Mouse (Mus musculus): ENCODE measurements around the gene Armcx2. TPM values are rescaled to one million over a fixed set of nuclear protein-coding genes. Genes with fewer than 3 reads are reported as not detected.

Armcx2 gene
- total RNA-seq (2012; rRNA removed) = 20.7 and 35.6 TPM in 2 replicates

- Histone ChIP-seq H3K4me1 (ENCODE audit: control insufficient read depth in 2 of 2, insufficient read depth in 2 of 2, low read length in 2 of 2, poor library complexity in 1 of 2) (no peaks in the 10 kb centered on the region), H3K4me3 (ENCODE audit: insufficient read depth in 1 of 2, low read depth in 1 of 2, low read length in 2 of 2, poor library complexity in 1 of 2, severe bottlenecking in 1 of 2) (peak within 1 kb of the TSS; percentile 69 to 72), H3K36me3 (ENCODE audit: control insufficient read depth, insufficient read depth, low read length, poor library complexity, severe bottlenecking) (peaks cover 3% of the 10 kb centered on the region; the same call in 1 of the 2 replicates), H3K9ac (ENCODE audit: insufficient read depth, low read depth, low read length, poor library complexity, severe bottlenecking) (peak within 1 kb of the TSS; percentile 72), H3K9me3 (ENCODE audit: control insufficient read depth, insufficient read depth, low read depth, low read length) (no peaks in the 10 kb centered on the region), H3K27ac (ENCODE audit: insufficient read depth, low read depth, low read length, poor library complexity, severe bottlenecking) (peak within 1 kb of the TSS; percentile 45; the same call in 1 of the 2 replicates)
- TF ChIP-seq ZC3H11A (IDR thresholded peaks at IDR 0.05; ENCODE audit: borderline replicate concordance, low read depth, low read length) = no peak
- DNase-seq (ENCODE audit: low read depth, low spot score) = peak; percentile 30
- in situ Hi-C loops (cut with MboI; ENCODE audit: low sequenced_read_pairs in 2 of 2, unreplicated experiment in 2 of 2) = no loop called here
Measured at GRCm38 (mm10) chrX:134808755-134809224, at the start of gene Armcx2. Gene Armcx2 (minus strand): TSS chrX:134809221.

- no peaks in the 10 kb centered on the region for H3K4me1 ChIP-seq (ENCODE audit: control insufficient read depth in 2 of 2, insufficient read depth in 2 of 2, low read length in 2 of 2, poor library complexity in 1 of 2)
- no peaks in the 10 kb centered on the region for H3K9me3 ChIP-seq (ENCODE audit: control insufficient read depth, insufficient read depth, low read depth, low read length)
- H3K36me3 ChIP-seq (ENCODE audit: control insufficient read depth, insufficient read depth, low read length, poor library complexity, severe bottlenecking) = no peaks in the 10 kb centered on the region
- H3K9ac ChIP-seq (ENCODE audit: insufficient read depth, low read depth, low read length, poor library complexity, severe bottlenecking) = no peak overlapping the region
- no peak overlapping the region for H3K27ac ChIP-seq (ENCODE audit: insufficient read depth, low read depth, low read length, poor library complexity, severe bottlenecking)
- no peak for DNase-seq (ENCODE audit: low read depth, low spot score)
- no peak for TF ChIP-seq ZNF384 (IDR thresholded peaks at IDR 0.05; ENCODE audit: low read depth, low read length)
- no peak for TF ChIP-seq MAFK (IDR thresholded peaks at IDR 0.05; ENCODE audit: insufficient read depth, low read depth, low read length)
- no peak for TF ChIP-seq ZC3H11A (IDR thresholded peaks at IDR 0.05; ENCODE audit: borderline replicate concordance, low read depth, low read length)
- TF ChIP-seq CHD2 (IDR thresholded peaks at IDR 0.05; ENCODE audit: low read depth, low read length) = no peak
- no peak for TF ChIP-seq HCFC1 (IDR thresholded peaks at IDR 0.05; ENCODE audit: borderline replicate concordance, insufficient read depth, low read length)
- in situ Hi-C loops (cut with MboI; ENCODE audit: low sequenced_read_pairs in 2 of 2, unreplicated experiment in 2 of 2) = no loop called here
- H3K4me3 ChIP-seq (ENCODE audit: insufficient read depth in 1 of 2, low read depth in 1 of 2, low read length in 2 of 2, poor library complexity in 1 of 2, severe bottlenecking in 1 of 2) = no peak overlapping the region
Measured at GRCm38 (mm10) chrX:134849662-134850061, 40.6 kb upstream of the Armcx2 start.

GRCm38 (mm10) chrX:134844424-134844823 lies 35.4 kb upstream of the Armcx2 start:
- no peak for DNase-seq (ENCODE audit: low read depth, low spot score)
- no peaks in the 10 kb centered on the region for H3K36me3 ChIP-seq (ENCODE audit: control insufficient read depth, insufficient read depth, low read length, poor library complexity, severe bottlenecking)
- H3K9me3 ChIP-seq (ENCODE audit: control insufficient read depth, insufficient read depth, low read depth, low read length) = no peaks in the 10 kb centered on the region
- no peak overlapping the region for H3K9ac ChIP-seq (ENCODE audit: insufficient read depth, low read depth, low read length, poor library complexity, severe bottlenecking)
- in situ Hi-C loops (cut with MboI; ENCODE audit: low sequenced_read_pairs in 2 of 2, unreplicated experiment in 2 of 2) = no loop called here
- no peak overlapping the region for H3K4me3 ChIP-seq (ENCODE audit: insufficient read depth in 1 of 2, low read depth in 1 of 2, low read length in 2 of 2, poor library complexity in 1 of 2, severe bottlenecking in 1 of 2)
- TF ChIP-seq ZNF384 (IDR thresholded peaks at IDR 0.05; ENCODE audit: low read depth, low read length) (no peak), CHD2 (IDR thresholded peaks at IDR 0.05; ENCODE audit: low read depth, low read length) (no peak), ZC3H11A (IDR thresholded peaks at IDR 0.05; ENCODE audit: borderline replicate concordance, low read depth, low read length) (no peak), MAFK (IDR thresholded peaks at IDR 0.05; ENCODE audit: insufficient read depth, low read depth, low read length) (no peak), HCFC1 (IDR thresholded peaks at IDR 0.05; ENCODE audit: borderline replicate concordance, insufficient read depth, low read length) (no peak)
- H3K4me1 ChIP-seq (ENCODE audit: control insufficient read depth in 2 of 2, insufficient read depth in 2 of 2, low read length in 2 of 2, poor library complexity in 1 of 2) = no peaks in the 10 kb centered on the region
- H3K27ac ChIP-seq (ENCODE audit: insufficient read depth, low read depth, low read length, poor library complexity, severe bottlenecking) = no peak overlapping the region

- Histone ChIP-seq H3K36me3 (ENCODE audit: control insufficient read depth, insufficient read depth, low read length, poor library complexity, severe bottlenecking) (no peaks in the 10 kb centered on the region), H3K4me3 (ENCODE audit: insufficient read depth in 1 of 2, low read depth in 1 of 2, low read length in 2 of 2, poor library complexity in 1 of 2, severe bottlenecking in 1 of 2) (no peak overlapping the region), H3K9ac (ENCODE audit: insufficient read depth, low read depth, low read length, poor library complexity, severe bottlenecking) (no peak overlapping the region), H3K27ac (ENCODE audit: insufficient read depth, low read depth, low read length, poor library complexity, severe bottlenecking) (no peak overlapping the region), H3K9me3 (ENCODE audit: control insufficient read depth, insufficient read depth, low read depth, low read length) (no peaks in the 10 kb centered on the region), H3K4me1 (ENCODE audit: control insufficient read depth in 2 of 2, insufficient read depth in 2 of 2, low read length in 2 of 2, poor library complexity in 1 of 2) (no peaks in the 10 kb centered on the region)
- DNase-seq (ENCODE audit: low read depth, low spot score) = no peak
- in situ Hi-C loops (cut with MboI; ENCODE audit: low sequenced_read_pairs in 2 of 2, unreplicated experiment in 2 of 2) = no loop called here
- TF ChIP-seq HCFC1 (IDR thresholded peaks at IDR 0.05; ENCODE audit: borderline replicate concordance, insufficient read depth, low read length) (no peak), ZC3H11A (IDR thresholded peaks at IDR 0.05; ENCODE audit: borderline replicate concordance, low read depth, low read length) (no peak), ZNF384 (IDR thresholded peaks at IDR 0.05; ENCODE audit: low read depth, low read length) (no peak), CHD2 (IDR thresholded peaks at IDR 0.05; ENCODE audit: low read depth, low read length) (no peak), MAFK (IDR thresholded peaks at IDR 0.05; ENCODE audit: insufficient read depth, low read depth, low read length) (no peak)
Measured at GRCm38 (mm10) chrX:134830508-134830907, 21.5 kb upstream of the Armcx2 start.
